Mouse (Mus musculus) hindbrain, embryonic 13.5 days (tissue): ENCODE measurements around the gene Fam129b. TPM values are rescaled to one million over a fixed set of nuclear protein-coding genes. Genes with fewer than 3 reads are reported as not detected.
A peak's percentile ranks its signal among the peaks of the same experiment; 100 is the strongest.
"Not testable (repeated sequence)": the region's sequence is repeated elsewhere in the genome, so short reads cannot be mapped to it uniquely, and the experiment has no call there.

Experiments used
- ATAC-seq: fragments of 200-750 bp; cut with Nextera tagmentation; 2 replicates; pipeline ENCODE4 v1.8.0; 2017; ENCODE audit warnings: moderate TSS enrichment; ENCODE audit not compliant: low FRiP score
- H3K27ac ChIP-seq: fragments of 300-500 bp; sonication (generic); 2 replicates; pipeline ENCODE4 v1.5.1; 2015; ENCODE audit warnings: inconsistent platforms, mild to moderate bottlenecking, moderate library complexity
- H3K27me3 ChIP-seq: fragments of 300-500 bp; sonication (generic); 2 replicates; pipeline ENCODE4 v1.6.1; 2015; ENCODE audit warnings: mild to moderate bottlenecking, inconsistent platforms
- H3K36me3 ChIP-seq: fragments of 300-500 bp; sonication (generic); 2 replicates; pipeline ENCODE4 v1.6.1; 2015; ENCODE audit warnings: mild to moderate bottlenecking, inconsistent platforms
- H3K4me1 ChIP-seq: fragments of 300-500 bp; sonication (generic); replicated peaks from 2 replicates; pipeline ENCODE4 v1.6.1; 2015; ENCODE audit warnings: inconsistent platforms
- H3K4me2 ChIP-seq: fragments of 300-500 bp; sonication (generic); 2 replicates; pipeline ENCODE4 v1.6.1; 2015; ENCODE audit warnings: inconsistent platforms, mild to moderate bottlenecking, moderate library complexity
- H3K4me3 ChIP-seq: fragments of 300-500 bp; sonication (generic); 2 replicates; pipeline ENCODE4 v1.5.1; 2015; ENCODE audit warnings: mild to moderate bottlenecking, inconsistent platforms
- H3K9ac ChIP-seq: fragments of 300-500 bp; sonication (generic); 2 replicates; pipeline ENCODE4 v1.6.1; 2015; ENCODE audit warnings: mild to moderate bottlenecking, inconsistent platforms
- H3K9me3 ChIP-seq: fragments of 300-500 bp; sonication (generic); 2 replicates; pipeline ENCODE4 v1.6.1; 2016; ENCODE audit warnings: inconsistent platforms
- WGBS: fragments of 180-500 bp; shearing (Covaris S2); methylation state at CpG from one replicate; pipeline ENCODE4 v1.1.7; 2015; 5-methylcytosine and 5-hydroxymethylcytosine counted together
- polyA plus RNA-seq: library from polyadenylated mRNA; unstranded; fragments of >200 nt; fragmentation: Nextera tagmentation; extraction: Ambion mirVana; gene quantifications from 2 replicates; pipeline ENCODE4 v1.2.1, GENCODE M21; 2015

The Fam129b gene
- polyA plus RNA-seq, 1 experiment from 2014 or later: 31.6 TPM

DNA sequence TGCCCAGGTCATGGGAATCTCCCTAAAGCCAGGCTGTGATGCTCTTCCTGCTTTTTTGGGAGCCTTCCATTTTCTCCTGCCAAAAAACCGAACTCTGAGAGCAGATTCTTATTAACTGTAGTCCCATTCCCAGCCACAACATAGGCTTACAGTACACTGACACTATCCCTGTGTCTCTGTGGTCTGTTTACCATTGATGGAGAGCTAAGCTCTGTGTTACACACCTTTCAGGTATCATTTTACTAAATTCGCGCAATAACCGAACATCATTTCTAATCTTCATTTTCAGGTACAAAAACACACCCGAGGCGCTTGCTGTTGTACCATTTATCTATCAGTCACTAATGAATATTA, 28.5 kb upstream of the Fam129b start:
- peaks cover 14% of the 10 kb centered on the region for H3K27me3 ChIP-seq
- 50% methylated on average over 6 of the region's 6 CpGs for WGBS
- 0 out of 2 replicates have a peak, but pooled peaks cover 2% of the 10 kb centered on the region for H3K36me3 ChIP-seq
- H3K9me3 ChIP-seq: no peaks in the 10 kb centered on the region
- H3K4me1 ChIP-seq: peaks cover 36% of the 10 kb centered on the region
- peak overlapping the region; percentile 48 for H3K4me2 ChIP-seq
- H3K4me3 ChIP-seq: peak overlapping the region; percentile 85
- peak overlapping the region; percentile 95; the same call in 1 of the 2 replicates for H3K27ac ChIP-seq
- peak overlapping the region; percentile 51; the same call in 1 of the 2 replicates for H3K9ac ChIP-seq
- ATAC-seq: peak; percentile 41; the same call in 1 of the 2 replicates

DNA sequence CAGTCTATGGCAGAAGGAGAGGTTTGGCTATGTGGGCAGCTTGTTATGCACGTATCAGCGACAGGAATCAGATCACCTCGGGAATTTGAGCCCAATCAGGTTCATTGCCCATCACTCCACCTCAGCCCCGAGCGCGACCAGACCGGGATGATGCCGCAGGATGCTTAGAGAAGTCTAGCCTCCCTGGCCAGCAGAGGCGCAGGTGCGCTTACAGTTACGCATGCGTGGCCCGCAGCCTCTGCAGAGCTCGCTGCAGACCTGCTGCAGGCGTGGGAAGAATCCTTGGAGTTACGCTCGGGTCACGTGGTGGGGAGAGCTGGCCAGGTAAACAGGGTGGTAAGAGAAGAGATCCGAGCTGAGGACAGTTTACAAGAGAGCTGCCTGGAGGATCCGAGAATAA, 23.8 kb upstream of the Fam129b start:
- Histone ChIP-seq H3K9me3 (no peaks in the 10 kb centered on the region), H3K4me1 (peaks cover 13% of the 10 kb centered on the region), H3K4me2 (peak overlapping the region; percentile 43), H3K4me3 (peak overlapping the region; percentile 20), H3K27ac (no peak overlapping the region), H3K9ac (peak overlapping the region; percentile 67), H3K27me3 (peaks cover 15% of the 10 kb centered on the region), H3K36me3 (no peaks in the 10 kb centered on the region)
- no peak; the same call in 1 of the 2 replicates for ATAC-seq
- 3% methylated on average over 20 of the region's 20 CpGs for WGBS

DNA sequence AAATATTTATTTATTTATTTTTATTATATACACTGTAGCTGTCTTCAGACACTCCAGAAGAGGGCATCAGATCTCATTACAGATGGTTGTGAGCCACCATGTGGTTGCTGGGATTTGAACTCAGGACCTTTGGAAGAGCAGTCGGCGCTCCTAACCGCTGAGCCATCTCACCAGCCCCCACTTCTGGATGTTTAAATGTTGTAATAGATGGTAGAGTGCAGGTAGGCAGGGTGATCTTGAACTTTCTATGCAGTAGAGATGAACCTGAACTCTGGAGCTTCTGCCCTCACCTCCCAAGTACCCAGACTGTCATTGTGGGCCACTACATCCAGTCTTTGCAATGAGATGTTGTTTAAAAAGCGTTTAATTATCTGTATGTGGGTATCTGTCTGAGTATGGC, 22.2 kb upstream of the Fam129b start:
- not testable (repeated sequence) for ATAC-seq, H3K27ac ChIP-seq, H3K4me2 ChIP-seq, H3K9ac ChIP-seq, H3K36me3 ChIP-seq, H3K4me3 ChIP-seq, H3K9me3 ChIP-seq
- Histone ChIP-seq H3K4me1 (peaks cover 11% of the 10 kb centered on the region), H3K27me3 (peaks cover 15% of the 10 kb centered on the region)
- 76% methylated on average over 4 of the region's 4 CpGs for WGBS

DNA sequence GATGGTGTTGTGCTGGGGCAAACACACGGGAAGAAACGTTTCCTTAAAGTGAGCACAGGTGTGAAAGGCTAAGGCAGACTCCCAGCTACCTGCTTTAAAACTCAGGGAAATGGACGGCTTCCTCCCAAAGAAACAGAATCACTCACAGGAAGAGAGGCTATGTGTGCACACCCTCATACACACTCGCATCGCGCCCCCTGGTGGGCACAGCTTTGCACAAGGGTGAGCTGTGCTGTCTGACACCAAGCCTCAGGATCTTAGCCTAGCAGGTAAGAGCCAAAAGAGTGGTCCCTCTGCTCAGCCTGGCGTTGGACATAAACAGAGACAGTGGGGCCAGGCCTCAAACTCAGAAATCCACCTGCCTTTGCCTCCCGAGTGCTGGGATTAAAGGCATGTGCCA, 21.7 kb upstream of the Fam129b start:
- no peaks in the 10 kb centered on the region for H3K9me3 ChIP-seq
- WGBS: 6% methylated on average over 8 of the region's 8 CpGs
- H3K27me3 ChIP-seq: peaks cover 15% of the 10 kb centered on the region
- H3K4me3 ChIP-seq: no peak overlapping the region
- no peaks in the 10 kb centered on the region for H3K36me3 ChIP-seq
- ATAC-seq: 0 out of 2 replicates have a peak, but pooled peaks have one; percentile 37
- H3K9ac ChIP-seq: no peak overlapping the region
- H3K4me1 ChIP-seq: peaks cover 11% of the 10 kb centered on the region
- H3K4me2 ChIP-seq: no peak overlapping the region
- H3K27ac ChIP-seq: no peak overlapping the region

DNA sequence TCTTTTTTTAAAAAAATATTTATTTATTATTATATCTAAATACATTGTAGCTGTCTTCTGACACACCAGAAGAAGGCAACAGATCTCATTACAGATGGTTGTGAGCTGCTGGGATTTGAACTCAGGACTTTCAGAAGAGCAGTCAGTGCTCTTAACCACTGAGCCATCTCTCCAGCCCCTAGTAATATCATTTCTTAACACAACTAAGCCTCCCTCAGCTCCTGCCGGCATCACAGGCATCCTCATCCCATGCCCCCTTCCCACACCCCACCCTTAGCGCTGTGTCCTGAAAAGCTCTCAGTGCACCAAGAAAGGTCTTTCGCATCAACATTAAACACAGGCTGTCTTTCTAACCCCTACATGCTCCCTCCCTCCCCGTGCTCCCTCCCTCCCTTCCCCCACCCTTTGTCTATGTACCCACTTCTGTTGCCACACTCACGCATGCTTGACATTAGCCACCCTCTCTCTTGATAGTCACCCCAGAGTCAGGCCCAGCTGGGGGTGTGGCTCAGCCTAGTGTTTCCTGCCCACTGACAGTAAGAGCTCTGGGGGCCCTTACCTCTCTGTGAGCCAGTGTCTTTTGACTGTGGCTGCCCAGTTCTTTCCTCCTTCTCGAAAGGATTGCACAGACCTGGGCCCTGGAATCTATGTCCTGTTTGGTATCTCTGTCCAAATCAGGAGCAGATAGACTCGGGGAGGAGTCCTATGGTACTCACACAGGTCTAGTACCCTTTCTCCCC, 20.7 kb upstream of the Fam129b start:
- no peak for ATAC-seq
- Histone ChIP-seq H3K4me2 (no peak overlapping the region), H3K27ac (no peak overlapping the region), H3K36me3 (no peaks in the 10 kb centered on the region), H3K9ac (no peak overlapping the region), H3K9me3 (no peaks in the 10 kb centered on the region), H3K27me3 (peaks cover 15% of the 10 kb centered on the region), H3K4me1 (peaks cover 11% of the 10 kb centered on the region), H3K4me3 (no peak overlapping the region)
- 65% methylated on average over 7 of the region's 7 CpGs for WGBS

DNA sequence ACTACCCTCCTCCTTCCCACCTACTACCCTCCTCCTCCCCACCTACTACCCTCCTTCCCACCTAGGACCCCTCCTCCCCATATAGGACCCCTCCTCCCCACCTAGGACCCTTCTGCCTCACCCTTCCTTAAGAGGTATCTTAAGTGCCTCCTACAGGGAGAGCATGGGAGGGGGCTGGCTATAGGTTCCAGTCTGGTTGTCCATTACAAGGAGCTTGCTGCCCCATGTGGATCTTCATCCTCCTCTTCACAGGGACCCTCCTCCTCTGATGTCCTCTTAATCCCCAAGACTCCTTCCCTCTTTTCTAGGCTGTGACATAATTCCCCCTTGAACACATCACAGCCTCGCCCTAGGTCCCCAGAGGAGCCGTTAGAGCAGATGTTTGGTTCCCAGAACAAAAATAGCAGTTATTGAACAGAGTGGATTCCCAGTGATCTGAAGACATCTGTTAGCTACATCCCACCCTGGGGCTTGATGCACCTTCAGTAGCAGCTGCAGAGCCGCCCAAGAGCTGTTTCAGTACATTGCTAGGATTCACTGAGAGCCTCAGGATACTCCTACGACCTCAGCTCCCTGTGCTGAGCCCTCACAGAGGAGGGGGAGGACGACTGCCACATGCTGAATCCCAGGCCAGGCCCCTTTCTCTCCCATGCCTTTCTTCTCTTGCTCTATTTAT, 20.0 kb upstream of the Fam129b start:
- Histone ChIP-seq H3K9ac (0 out of 2 replicates have a peak overlapping the region, but pooled peaks have one; percentile 19), H3K27ac (no peak overlapping the region), H3K4me1 (peaks cover 11% of the 10 kb centered on the region), H3K4me2 (no peak overlapping the region), H3K9me3 (no peaks in the 10 kb centered on the region), H3K36me3 (no peaks in the 10 kb centered on the region), H3K4me3 (no peak overlapping the region), H3K27me3 (peaks cover 13% of the 10 kb centered on the region)
- ATAC-seq: no peak
- WGBS: 43% methylated on average over 5 of the region's 5 CpGs

DNA sequence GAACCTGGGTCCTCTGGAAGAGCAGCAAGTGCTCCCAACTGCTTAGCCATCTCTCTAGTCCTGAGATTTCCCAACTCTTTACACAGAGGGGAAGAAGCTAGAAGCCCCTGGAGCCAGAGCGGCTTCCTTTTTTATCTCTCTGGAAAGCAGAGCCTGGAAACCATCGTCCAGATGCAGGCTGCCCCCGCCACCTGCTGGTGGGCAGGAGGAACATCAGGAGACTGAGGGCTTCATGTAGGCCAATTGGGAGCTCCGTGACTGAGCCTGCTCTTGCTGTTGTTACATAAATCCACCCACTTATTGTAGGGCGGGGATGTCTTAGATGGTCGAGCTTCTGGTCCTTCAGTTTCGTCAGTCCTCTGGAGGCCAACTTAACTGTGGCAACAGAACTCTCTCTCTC, 18.3 kb upstream of the Fam129b start:
- Histone ChIP-seq H3K9me3 (no peaks in the 10 kb centered on the region), H3K9ac (no peak overlapping the region), H3K4me2 (no peak overlapping the region), H3K4me1 (peaks cover 3% of the 10 kb centered on the region; the same call in 1 of the 2 replicates), H3K36me3 (no peaks in the 10 kb centered on the region), H3K4me3 (no peak overlapping the region), H3K27ac (no peak overlapping the region), H3K27me3 (peaks cover under 1% of the 10 kb centered on the region; the same call in 1 of the 2 replicates)
- 0% methylated on average over 7 of the region's 7 CpGs for WGBS
- 0 out of 2 replicates have a peak, but pooled peaks have one; percentile 47 for ATAC-seq

DNA sequence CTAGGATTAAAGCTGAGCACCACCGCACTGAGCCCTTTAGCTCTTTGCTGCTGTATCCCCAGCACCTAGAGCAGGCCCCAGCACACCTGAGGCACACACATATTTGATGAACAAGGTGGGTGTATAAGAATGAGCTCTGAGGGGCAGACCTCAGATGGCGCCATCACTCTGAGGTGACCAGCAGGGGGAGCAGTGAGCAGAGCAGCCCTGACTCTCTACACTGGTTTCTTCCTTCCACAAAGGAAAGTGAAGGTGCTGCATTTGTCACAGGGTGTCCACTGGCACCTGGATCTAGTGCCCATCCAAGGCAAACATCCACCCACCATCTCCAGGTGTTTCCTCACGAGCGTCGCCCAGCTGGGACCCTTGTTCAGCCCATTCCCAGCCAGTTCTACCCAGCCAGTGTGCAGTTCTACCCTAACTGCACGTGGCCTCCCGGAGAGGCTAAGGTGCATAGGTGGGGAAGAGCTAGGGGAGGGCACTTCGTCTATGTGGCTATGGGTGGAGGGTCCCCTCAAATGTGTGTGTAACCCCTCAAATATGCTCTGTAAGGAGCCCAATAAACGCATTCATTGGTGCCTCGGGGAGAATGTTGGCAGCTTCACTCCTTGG, 16.8 kb upstream of the Fam129b start:
- peak; percentile 9; the same call in 1 of the 2 replicates for ATAC-seq
- no peak overlapping the region for H3K4me3 ChIP-seq
- WGBS: 47% methylated on average over 10 of the region's 10 CpGs
- no peaks in the 10 kb centered on the region for H3K36me3 ChIP-seq
- no peak overlapping the region for H3K27ac ChIP-seq
- H3K4me1 ChIP-seq: 0 out of 2 replicates have a peak, but pooled peaks cover 3% of the 10 kb centered on the region
- no peaks in the 10 kb centered on the region for H3K27me3 ChIP-seq
- H3K9me3 ChIP-seq: no peaks in the 10 kb centered on the region
- no peak overlapping the region for H3K9ac ChIP-seq
- H3K4me2 ChIP-seq: no peak overlapping the region

DNA sequence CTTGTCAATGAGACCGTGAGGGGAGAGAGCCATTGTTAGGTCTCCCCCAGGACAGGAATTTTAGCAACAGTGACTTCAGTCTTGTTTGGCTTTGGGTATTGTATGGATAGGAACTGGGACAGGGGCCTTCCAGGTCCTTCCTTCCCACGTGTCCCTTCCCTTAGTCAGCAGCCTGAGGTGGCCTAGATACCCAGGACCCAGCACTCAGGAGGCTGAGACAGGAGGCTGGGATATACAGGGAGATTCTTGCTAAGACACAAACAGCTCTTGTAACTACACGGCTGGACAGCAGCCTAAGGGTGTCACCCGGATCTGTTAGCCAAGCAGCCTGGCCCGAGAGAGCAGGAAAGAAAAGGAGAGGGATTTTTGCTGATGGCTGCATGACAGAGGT, 16.3 kb upstream of the Fam129b start:
- Histone ChIP-seq H3K4me3 (no peak overlapping the region), H3K27me3 (no peaks in the 10 kb centered on the region), H3K9ac (no peak overlapping the region), H3K9me3 (no peaks in the 10 kb centered on the region), H3K36me3 (no peaks in the 10 kb centered on the region), H3K4me2 (no peak overlapping the region), H3K4me1 (0 out of 2 replicates have a peak, but pooled peaks cover 3% of the 10 kb centered on the region), H3K27ac (no peak overlapping the region)
- ATAC-seq: no peak
- 85% methylated on average over 5 of the region's 5 CpGs for WGBS

DNA sequence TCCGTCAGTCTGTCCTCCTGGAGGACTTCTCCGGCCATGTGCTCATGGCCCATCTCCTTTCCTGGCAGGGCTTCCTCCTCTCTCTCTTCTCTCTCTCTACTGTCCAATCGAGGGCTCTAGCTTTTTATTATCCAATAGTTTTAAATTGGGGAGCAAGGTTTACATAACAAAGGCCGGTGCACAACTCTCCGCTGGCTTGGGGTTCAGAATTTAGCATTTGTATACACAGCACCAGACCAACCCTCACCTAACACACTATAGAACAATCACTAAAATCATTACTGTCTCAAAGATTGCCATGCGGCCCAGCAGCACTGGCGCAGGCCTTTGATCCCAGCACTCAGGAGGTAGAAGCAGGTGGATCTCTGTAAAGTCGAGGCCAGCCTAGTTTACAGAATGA, 15.1 kb upstream of the Fam129b start:
- 79% methylated on average over 8 of the region's 8 CpGs for WGBS
- H3K27ac ChIP-seq: no peak overlapping the region
- H3K4me2 ChIP-seq: no peak overlapping the region
- no peak overlapping the region for H3K9ac ChIP-seq
- H3K27me3 ChIP-seq: no peaks in the 10 kb centered on the region
- 0 out of 2 replicates have a peak, but pooled peaks cover 3% of the 10 kb centered on the region for H3K4me1 ChIP-seq
- ATAC-seq: no peak
- H3K9me3 ChIP-seq: no peaks in the 10 kb centered on the region
- no peaks in the 10 kb centered on the region for H3K36me3 ChIP-seq
- no peak overlapping the region for H3K4me3 ChIP-seq

DNA sequence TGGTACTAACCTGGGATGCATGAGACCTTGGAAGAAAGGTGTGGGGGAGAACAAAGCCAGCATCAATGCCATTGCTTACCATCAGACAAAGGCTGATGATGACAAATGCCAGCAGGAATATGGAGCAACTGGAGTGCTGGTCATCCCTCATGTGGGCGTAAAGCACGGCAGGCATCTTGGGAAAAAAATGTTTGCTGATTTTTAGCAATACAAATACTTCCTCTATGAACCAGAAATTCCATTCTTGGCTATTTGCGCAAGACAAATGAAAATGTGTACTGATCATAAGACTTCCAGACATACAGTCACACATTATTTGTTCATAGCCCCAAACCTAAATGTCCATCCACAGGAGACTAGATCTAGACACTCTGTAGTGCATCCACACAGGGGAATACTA, 12.6 kb upstream of the Fam129b start:
- H3K4me1 ChIP-seq: no peaks in the 10 kb centered on the region
- ATAC-seq: no peak
- H3K27me3 ChIP-seq: no peaks in the 10 kb centered on the region
- H3K4me3 ChIP-seq: no peak overlapping the region
- H3K9ac ChIP-seq: no peak overlapping the region
- H3K36me3 ChIP-seq: no peaks in the 10 kb centered on the region
- 92% methylated on average over 3 of the region's 3 CpGs for WGBS
- H3K4me2 ChIP-seq: no peak overlapping the region
- H3K9me3 ChIP-seq: no peaks in the 10 kb centered on the region
- no peak overlapping the region for H3K27ac ChIP-seq

DNA sequence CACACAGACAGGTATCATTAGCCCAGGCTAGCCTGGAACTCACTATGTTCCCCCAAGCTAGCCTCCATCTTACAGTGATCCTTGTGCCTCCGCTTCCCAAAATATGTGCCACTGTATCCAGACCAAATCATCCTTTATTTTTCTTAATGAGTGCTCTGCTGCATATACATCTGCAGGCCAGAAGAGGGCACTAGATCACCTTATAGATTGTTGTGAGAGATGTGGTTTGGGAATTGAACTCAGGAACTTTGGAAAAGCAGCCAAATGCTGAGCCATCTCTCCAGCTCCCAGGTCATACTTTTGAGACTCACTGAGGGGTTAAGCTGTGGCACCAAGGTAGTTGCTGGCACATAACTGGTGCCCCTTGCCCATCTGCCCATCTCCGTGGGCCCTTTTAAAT, 11.2 kb upstream of the Fam129b start:
- Histone ChIP-seq H3K4me1 (no peaks in the 10 kb centered on the region), H3K27ac (no peak overlapping the region), H3K4me2 (no peak overlapping the region), H3K9me3 (no peaks in the 10 kb centered on the region), H3K4me3 (no peak overlapping the region), H3K27me3 (no peaks in the 10 kb centered on the region), H3K36me3 (no peaks in the 10 kb centered on the region), H3K9ac (no peak overlapping the region)
- ATAC-seq: no peak
- WGBS: 67% methylated on average over 2 of the region's 2 CpGs
